Mouse (Mus musculus) brain, adult 2 months (tissue): Measurements from ENCODE around the gene Rbm15b.

ENCODE experiments used
- DNase-seq: peaks from one replicate; pipeline ENCODE4 v3.0.0; 2011; ENCODE audit warnings: low read depth, low spot score

The Rbm15b gene

GRCm38 (mm10) chr9:106884996-106885900 is 2.0 kb downstream of the Rbm15b start:
- DNase-seq = no peak

- DNase-seq = peak; percentile 32
Observed at GRCm38 (mm10) chr9:106884306-106884705, 2.9 kb downstream of the Rbm15b start.

GRCm38 (mm10) chr9:106883085-106883484 is 4.1 kb downstream of the Rbm15b start:
- DNase-seq = no peak

- DNase-seq = no peak
Observed at GRCm38 (mm10) chr9:106882176-106882575, 5.1 kb downstream of the Rbm15b start.

- DNase-seq = no peak
Observed at GRCm38 (mm10) chr9:106881071-106881755, 6.0 kb downstream of the Rbm15b start.

GRCm38 (mm10) chr9:106879471-106879870 is 7.8 kb downstream of the Rbm15b start:
- no peak for DNase-seq

GRCm38 (mm10) chr9:106876666-106877065 is 10.6 kb downstream of the Rbm15b start:
- DNase-seq = no peak

- no peak for DNase-seq
Observed at GRCm38 (mm10) chr9:106874216-106874615, 13.0 kb downstream of the Rbm15b start.

- no peak for DNase-seq
Observed at GRCm38 (mm10) chr9:106858036-106858435, 29.2 kb downstream of the Rbm15b start.

GRCm38 (mm10) chr9:106856664-106857063 is 30.6 kb downstream of the Rbm15b start:
- DNase-seq = no peak

- no peak for DNase-seq
Observed at GRCm38 (mm10) chr9:106842800-106843199, 44.4 kb downstream of the Rbm15b start.

DNA sequence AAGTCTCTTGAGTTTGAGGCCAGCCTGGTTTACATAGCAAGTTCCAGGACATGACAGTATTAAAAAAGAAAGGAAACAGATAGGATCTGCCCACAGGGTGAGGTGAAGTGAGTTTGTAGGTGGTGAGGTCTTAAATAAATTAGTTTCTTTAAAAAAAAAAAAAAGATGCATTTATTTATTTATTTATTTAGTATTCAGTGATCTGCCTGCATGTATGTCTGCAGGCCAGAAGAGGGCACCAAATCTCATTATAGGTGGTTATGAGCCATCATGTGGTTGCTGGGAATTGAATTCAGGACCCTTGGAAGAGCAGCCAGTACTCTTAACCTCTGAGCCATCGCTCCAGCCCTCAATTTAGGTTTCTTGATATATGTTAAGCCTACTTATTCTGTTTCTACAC is 46.7 kb downstream of the Rbm15b start:
- peak; percentile 12 for DNase-seq
